Mouse (Mus musculus) olfactory bulb, adult 2 months (tissue): ENCODE results near the gene Miga1.

Source experiments
- CTCF ChIP-seq: fragments of 200-500 bp; IDR thresholded peaks from 2 replicates; pipeline ENCODE4 v1.5.1; 2012; ENCODE audit warnings: low read depth, mild to moderate bottlenecking, low read length, moderate library complexity; ENCODE audit not compliant: insufficient read depth
- POLR2A ChIP-seq: fragments of 200-500 bp; IDR thresholded peaks from 2 replicates; pipeline ENCODE4 v1.6.1; 2012; ENCODE audit warnings: mild to moderate bottlenecking, low read depth, low read length, moderate library complexity; ENCODE audit not compliant: insufficient read depth

GRCm38 (mm10) chr3:152238836-152239235, 101.4 kb downstream of the Miga1 start:
- TF ChIP-seq CTCF (no peak), POLR2A (no peak)
